Mouse (Mus musculus) common myeloid progenitor, adult 5-6 weeks (primary cell): ENCODE measurements at regions not wholly inside any gene's neighbourhood (a gene's known extent, or its start where the extent isn't known, plus 50 kb on each side); places are given as distances from the start of the nearest gene placed in this dataset.

Experiments
- ATAC-seq: replicated peaks from 2 replicates; pipeline ENCODE4 v1.8.0; 2016; ENCODE audit warnings: low read depth, mild to moderate bottlenecking, moderate TSS enrichment, inconsistent platforms; ENCODE audit not compliant: poor library complexity, severe bottlenecking

GRCm38 (mm10) chrX:130808530-130809235 lies 1059.1 kb downstream of the Diaph2 start:
- 0 out of 2 replicates have a peak, but pooled peaks have one; percentile 25 for ATAC-seq

GRCm38 (mm10) chrX:130818916-130819315 lies 1069.4 kb downstream of the Diaph2 start:
- ATAC-seq: no peak

- ATAC-seq: no peak
Observed at GRCm38 (mm10) chrX:130819707-130820106, 1070.2 kb downstream of the Diaph2 start.

- no peak for ATAC-seq
Observed at GRCm38 (mm10) chrX:130820168-130820567, 1070.6 kb downstream of the Diaph2 start.

- no peak for ATAC-seq
Observed at GRCm38 (mm10) chrX:130823943-130824342, 1074.4 kb downstream of the Diaph2 start.

GRCm38 (mm10) chrX:130835835-130836234 lies 1086.3 kb downstream of the Diaph2 start:
- no peak for ATAC-seq

GRCm38 (mm10) chrX:130843141-130843540 lies 1093.6 kb downstream of the Diaph2 start:
- no peak for ATAC-seq

GRCm38 (mm10) chrX:130866506-130866905 lies 1117.0 kb downstream of the Diaph2 start:
- no peak for ATAC-seq

GRCm38 (mm10) chrX:130874157-130874556 lies 1124.6 kb downstream of the Diaph2 start:
- no peak for ATAC-seq

GRCm38 (mm10) chrX:130875289-130875688 lies 1125.7 kb downstream of the Diaph2 start:
- no peak for ATAC-seq

- no peak for ATAC-seq
Observed at GRCm38 (mm10) chrX:130876120-130876519, 1126.6 kb downstream of the Diaph2 start.
